Mouse (Mus musculus) intestine, embryonic 16.5 days (tissue): Measurements from ENCODE around the gene Adrb1. TPM values are rescaled to one million over a fixed set of nuclear protein-coding genes. Genes with fewer than 3 reads are reported as not detected.
"Not testable (repeated sequence)": the region's sequence is repeated elsewhere in the genome, so short reads cannot be mapped to it uniquely, and the experiment has no call there.

Source experiments
- ATAC-seq: fragments of 200-750 bp; cut with Nextera tagmentation; 2 replicates; pipeline ENCODE4 v1.8.0; 2017; ENCODE audit warnings: moderate TSS enrichment, moderate library complexity
- H3K27ac ChIP-seq: fragments of 300-500 bp; sonication (generic); 2 replicates; pipeline ENCODE4 v1.5.1; 2014; ENCODE audit warnings: mild to moderate bottlenecking, low read length
- H3K27me3 ChIP-seq: fragments of 300-500 bp; sonication (generic); replicated peaks from 2 replicates; pipeline ENCODE4 v1.6.1; 2014; ENCODE audit warnings: low read length, control low read depth, mixed read lengths; ENCODE audit not compliant: control insufficient read depth, insufficient read depth
- H3K36me3 ChIP-seq: fragments of 300-500 bp; sonication (generic); 2 replicates; pipeline ENCODE4 v1.6.1; 2014; ENCODE audit warnings: low read length, control low read depth; ENCODE audit not compliant: control insufficient read depth, insufficient read depth
- H3K4me1 ChIP-seq: fragments of 300-500 bp; sonication (generic); 2 replicates; pipeline ENCODE4 v1.6.1; 2014; ENCODE audit warnings: low read length, control low read depth, mixed read lengths; ENCODE audit not compliant: control insufficient read depth, insufficient read depth
- H3K4me2 ChIP-seq: fragments of 300-500 bp; sonication (generic); 2 replicates; pipeline ENCODE4 v1.6.1; 2014; ENCODE audit warnings: low read depth, low read length, control low read depth
- H3K4me3 ChIP-seq: fragments of 300-500 bp; sonication (generic); 2 replicates; pipeline ENCODE4 v1.5.1; 2014; ENCODE audit warnings: mild to moderate bottlenecking, low read length
- H3K9ac ChIP-seq: fragments of 300-500 bp; sonication (generic); 2 replicates; pipeline ENCODE4 v1.6.1; 2014; ENCODE audit warnings: low read depth, low read length
- H3K9me3 ChIP-seq: fragments of 300-500 bp; sonication (generic); 2 replicates; pipeline ENCODE4 v1.6.1; 2016; ENCODE audit warnings: low read length, control low read depth; ENCODE audit not compliant: control insufficient read depth
- WGBS: fragments of 180-500 bp; shearing (Covaris S2); extraction: QIAGEN DNeasy Blood & Tissue Kit; methylation state at CpG from one replicate; pipeline ENCODE4 v1.1.7; 2014; 5-methylcytosine and 5-hydroxymethylcytosine counted together
- polyA plus RNA-seq: library from polyadenylated mRNA; unstranded; fragments of >200 nt; fragmentation: Nextera tagmentation; extraction: Ambion mirVana; gene quantifications from 2 replicates; pipeline ENCODE4 v1.2.1, GENCODE M21; 2015

Gene Adrb1
- polyA plus RNA-seq, 1 experiment from 2014 or later = 0.35 TPM

DNA sequence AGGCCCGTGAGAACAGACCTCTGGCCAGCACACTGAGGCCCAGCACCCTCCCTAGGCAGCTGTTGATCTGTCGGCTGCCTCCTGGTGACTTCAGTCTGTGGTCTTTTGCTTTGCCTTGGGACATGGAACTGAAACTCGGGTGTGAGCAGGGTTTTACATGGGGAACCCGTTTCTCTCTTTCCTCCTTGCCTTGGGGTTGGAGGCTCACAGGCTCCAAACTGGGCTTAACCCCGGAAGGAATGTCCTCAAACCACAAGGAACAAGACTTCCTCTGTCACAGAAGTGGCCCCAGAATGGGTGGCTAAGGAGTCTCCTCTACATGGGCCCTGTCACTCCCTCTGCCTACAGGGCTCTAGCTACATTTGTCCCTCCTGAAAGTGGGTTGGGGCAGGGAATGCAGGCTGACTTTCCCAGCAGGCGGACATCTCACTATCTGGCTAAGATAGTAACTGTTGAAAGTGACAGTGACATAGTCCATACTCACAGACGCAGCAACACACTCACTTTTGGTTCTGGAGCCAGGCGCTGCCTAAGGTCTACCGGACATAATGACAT is 52.5 kb downstream of the Adrb1 start:
- WGBS = 72% methylated on average over 9 of the region's 9 CpGs
- Histone ChIP-seq H3K9ac (no peak overlapping the region), H3K9me3 (no peaks in the 10 kb centered on the region), H3K27me3 (peaks cover 6% of the 10 kb centered on the region; the same call in 1 of the 2 replicates), H3K27ac (no peak overlapping the region), H3K4me2 (no peak overlapping the region), H3K4me1 (peaks cover 17% of the 10 kb centered on the region), H3K4me3 (no peak overlapping the region), H3K36me3 (no peaks in the 10 kb centered on the region)
- no peak for ATAC-seq

DNA sequence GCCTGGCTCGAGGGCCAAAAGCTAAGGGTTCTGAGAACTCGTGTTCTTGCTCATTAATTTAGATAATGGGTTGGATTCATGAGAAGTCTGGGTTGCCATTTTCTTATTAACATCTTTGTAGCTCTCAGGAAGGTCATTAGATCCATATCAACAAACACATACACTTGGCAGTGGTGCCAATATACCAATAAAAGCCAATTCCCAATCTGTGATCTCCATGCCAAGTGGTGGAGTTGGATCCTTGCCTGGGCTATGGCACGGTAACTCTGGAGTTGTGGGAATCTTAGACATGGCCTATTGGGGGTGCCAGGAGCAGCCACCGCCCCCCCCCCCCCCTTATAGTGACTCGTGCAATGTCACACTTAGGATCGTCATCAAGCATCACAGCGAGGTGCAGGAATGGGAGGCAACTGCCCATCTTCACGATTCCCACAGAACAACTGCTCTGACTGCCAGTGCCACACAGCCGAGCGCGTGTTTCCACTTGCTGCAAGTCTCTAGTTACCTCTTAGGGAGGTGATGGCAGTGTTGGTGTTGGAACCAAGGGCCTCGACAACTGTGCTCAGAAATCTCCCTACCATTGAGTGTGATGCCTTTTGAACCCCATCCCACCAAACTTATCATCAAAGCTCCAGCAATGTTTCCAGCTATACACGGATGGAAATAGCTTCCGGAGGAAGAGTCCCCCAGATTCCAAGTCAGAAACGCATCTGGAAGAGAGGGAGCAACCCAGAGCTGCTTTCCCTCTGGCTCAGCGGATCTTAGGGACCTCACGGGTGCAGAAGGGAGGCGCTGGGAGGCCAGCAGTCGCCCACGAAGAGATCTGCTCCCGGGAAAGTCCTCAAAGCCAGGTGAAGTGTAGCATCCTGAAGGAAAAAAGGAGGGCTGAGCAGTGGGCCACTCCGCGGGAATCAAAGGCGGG is 53.2 kb downstream of the Adrb1 start:
- Histone ChIP-seq H3K9ac (peak overlapping the region; percentile 27), H3K4me1 (peaks cover 17% of the 10 kb centered on the region), H3K36me3 (no peaks in the 10 kb centered on the region), H3K27ac (no peak overlapping the region), H3K4me2 (peak overlapping the region; percentile 49), H3K9me3 (no peaks in the 10 kb centered on the region), H3K27me3 (peaks cover 6% of the 10 kb centered on the region; the same call in 1 of the 2 replicates), H3K4me3 (peak overlapping the region; percentile 30)
- 42% methylated on average over 24 of the region's 24 CpGs for WGBS
- no peak for ATAC-seq

GRCm38 (mm10) chr19:56775893-56776718 is 54.1 kb downstream of the Adrb1 start:
- ATAC-seq = peak; percentile 44; the same call in 1 of the 2 replicates
- H3K4me2 ChIP-seq = peak overlapping the region; percentile 49
- 5% methylated on average over 17 of the region's 18 CpGs for WGBS
- no peaks in the 10 kb centered on the region for H3K36me3 ChIP-seq
- H3K4me1 ChIP-seq = peaks cover 17% of the 10 kb centered on the region
- peaks cover 6% of the 10 kb centered on the region; the same call in 1 of the 2 replicates for H3K27me3 ChIP-seq
- no peak overlapping the region for H3K27ac ChIP-seq
- H3K9me3 ChIP-seq = no peaks in the 10 kb centered on the region
- peak overlapping the region; percentile 30 for H3K4me3 ChIP-seq
- peak overlapping the region; percentile 27 for H3K9ac ChIP-seq

GRCm38 (mm10) chr19:56776719-56777382 is 54.9 kb downstream of the Adrb1 start:
- Histone ChIP-seq H3K36me3 (no peaks in the 10 kb centered on the region), H3K27me3 (peaks cover 6% of the 10 kb centered on the region; the same call in 1 of the 2 replicates), H3K9ac (0 out of 2 replicates have a peak overlapping the region, but pooled peaks have one; percentile 33), H3K27ac (no peak overlapping the region), H3K9me3 (no peaks in the 10 kb centered on the region), H3K4me2 (peak overlapping the region; percentile 49), H3K4me3 (0 out of 2 replicates have a peak overlapping the region, but pooled peaks have one; percentile 6), H3K4me1 (peaks cover 17% of the 10 kb centered on the region)
- WGBS = 20% methylated on average over 16 of the region's 16 CpGs
- peak; percentile 75 for ATAC-seq

GRCm38 (mm10) chr19:56778532-56778931 is 56.5 kb downstream of the Adrb1 start:
- ATAC-seq, H3K4me2 ChIP-seq, H3K9ac ChIP-seq, H3K27me3 ChIP-seq, H3K4me3 ChIP-seq, H3K9me3 ChIP-seq, H3K36me3 ChIP-seq, H3K27ac ChIP-seq: not testable (repeated sequence)
- peaks cover 17% of the 10 kb centered on the region for H3K4me1 ChIP-seq
- WGBS = 94% methylated on average over 7 of the region's 7 CpGs

Other genes starting within 250 kb of the Adrb1 start
- 19.8 and 20.5 TPM in 2 replicates for gene Dclre1a, start 174.0 kb upstream of the Adrb1 start, polyA plus RNA-seq
- 13.4 and 14.9 TPM in 2 replicates for gene Nhlrc2, start 173.9 kb upstream of the Adrb1 start, polyA plus RNA-seq
- 10.5 and 12.9 TPM in 2 replicates for gene Ccdc186, start 100.0 kb downstream of the Adrb1 start, polyA plus RNA-seq
- 0.71 and 0.82 TPM in 2 replicates for gene Tdrd1, start 104.0 kb downstream of the Adrb1 start, polyA plus RNA-seq
- 0.29 and 0.43 TPM in 2 replicates for gene Vwa2, start 152.1 kb downstream of the Adrb1 start, polyA plus RNA-seq